Mouse (Mus musculus) C2C12 (cell line): ENCODE data around the gene Zfp827. TPM values are rescaled to one million over a fixed set of nuclear protein-coding genes. Genes with fewer than 3 reads are reported as not detected.

Experiments
- H3K27me3 ChIP-seq: one replicate; pipeline ENCODE4 v1.6.1; 2011; ENCODE audit not compliant: control insufficient read depth, insufficient read depth, insufficient read length
- H3K36me3 ChIP-seq: one replicate; pipeline ENCODE4 v1.6.1; 2011; ENCODE audit not compliant: control insufficient read depth, insufficient read depth
- H3K4me3 ChIP-seq: one replicate; pipeline ENCODE4 v1.5.1; 2011; ENCODE audit warnings: mild to moderate bottlenecking, control low read depth; ENCODE audit not compliant: poor library complexity, insufficient read depth, severe bottlenecking
- H3K79me2 ChIP-seq: one replicate; pipeline ENCODE4 v1.6.1; 2011; ENCODE audit not compliant: control insufficient read depth, insufficient read depth
- H3K79me3 ChIP-seq: one replicate; pipeline ENCODE4 v1.6.1; 2011; ENCODE audit warnings: low read depth, control low read depth
- H3ac ChIP-seq: one replicate; pipeline ENCODE3; 2011; ENCODE audit warnings: low read depth; ENCODE audit not compliant: control insufficient read depth, insufficient read length
- CEBPB ChIP-seq: IDR thresholded peaks from one replicate; pipeline ENCODE4 v1.6.1; 2011; ENCODE audit warnings: low read depth, mild to moderate bottlenecking, control low read depth, moderate library complexity
- CTCF ChIP-seq: IDR thresholded peaks from one replicate; pipeline ENCODE4 v1.5.1; 2011; ENCODE audit not compliant: control insufficient read depth, insufficient read depth, insufficient read length
- FOSL1 ChIP-seq: IDR thresholded peaks from one replicate; pipeline ENCODE4 v1.8.0; 2011; ENCODE audit warnings: mild to moderate bottlenecking, low read length; ENCODE audit not compliant: poor library complexity, insufficient read depth, severe bottlenecking
- MAX ChIP-seq: IDR thresholded peaks from one replicate; pipeline ENCODE4 v1.6.1; 2011; ENCODE audit warnings: mild to moderate bottlenecking, control low read depth
- MYOD1 ChIP-seq: IDR thresholded peaks from one replicate; pipeline ENCODE4 v1.6.1; 2011; ENCODE audit warnings: low read depth; ENCODE audit not compliant: control insufficient read depth, insufficient read length
- MYOG ChIP-seq: IDR thresholded peaks from one replicate; pipeline ENCODE4 v1.6.1; 2011; ENCODE audit not compliant: control insufficient read depth, insufficient read length; ENCODE audit errors: extremely low read depth
- USF1 ChIP-seq: IDR thresholded peaks from one replicate; pipeline ENCODE4 v1.6.1; 2011; ENCODE audit warnings: low read depth, mild to moderate bottlenecking, control low read depth, moderate library complexity
- polyA plus RNA-seq: library from polyadenylated mRNA; unstranded; fragments of >200 nt; fragmentation: generic; extraction: Trizol; gene quantifications from one replicate; pipeline ENCODE4 v1.2.1, GENCODE M21; 2012; ENCODE audit warnings: missing spikeins

Zfp827 gene
- polyA plus RNA-seq, 1 experiment, result 7.6 TPM

- peaks cover 11% of the 10 kb centered on the region for H3K36me3 ChIP-seq
- H3ac ChIP-seq, result no peak overlapping the region
- TF ChIP-seq CTCF (no peak), MAX (no peak), USF1 (no peak), MYOG (no peak), MYOD1 (no peak), CEBPB (no peak), FOSL1 (no peak)
- H3K27me3 ChIP-seq, result no peaks in the 10 kb centered on the region
- peaks cover 93% of the 10 kb centered on the region for H3K79me2 ChIP-seq
- no peak overlapping the region for H3K4me3 ChIP-seq
- peaks cover 43% of the 10 kb centered on the region for H3K79me3 ChIP-seq
Measured at GRCm38 (mm10) chr8:79037991-79038390, 9.8 kb downstream of the Zfp827 start.

DNA sequence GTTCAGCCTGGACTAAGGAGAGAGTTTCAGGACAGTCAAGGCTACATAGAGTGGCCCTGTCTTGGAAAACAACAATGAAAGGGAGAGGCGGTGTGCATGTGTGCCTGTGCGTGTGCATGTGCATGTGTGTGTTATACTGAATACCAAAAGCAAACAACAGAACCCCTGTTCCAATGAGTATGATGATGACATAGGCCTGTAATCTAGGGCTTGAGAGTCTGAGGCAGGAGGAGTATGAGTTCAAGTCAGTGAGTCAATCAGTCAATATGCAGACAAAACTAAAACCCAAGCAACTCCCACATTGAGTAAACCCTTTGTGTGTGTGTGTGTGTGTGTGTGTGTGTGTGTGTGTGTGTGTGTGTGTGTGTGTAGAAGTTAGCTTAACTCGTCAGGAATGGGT lies 13.2 kb downstream of the Zfp827 start:
- peaks cover 11% of the 10 kb centered on the region for H3K36me3 ChIP-seq
- H3ac ChIP-seq, result no peak overlapping the region
- H3K79me3 ChIP-seq, result peaks cover 30% of the 10 kb centered on the region
- H3K4me3 ChIP-seq, result no peak overlapping the region
- no peak for TF ChIP-seq USF1
- no peaks in the 10 kb centered on the region for H3K27me3 ChIP-seq
- H3K79me2 ChIP-seq, result peaks cover 87% of the 10 kb centered on the region

GRCm38 (mm10) chr8:79042252-79042651 lies 14.0 kb downstream of the Zfp827 start:
- H3K36me3 ChIP-seq, result peaks cover 11% of the 10 kb centered on the region
- no peak overlapping the region for H3K4me3 ChIP-seq
- TF ChIP-seq CTCF (no peak), MYOG (no peak), MYOD1 (no peak), FOSL1 (no peak), MAX (no peak), CEBPB (no peak), USF1 (no peak)
- peaks cover 82% of the 10 kb centered on the region for H3K79me2 ChIP-seq
- H3K79me3 ChIP-seq, result peaks cover 27% of the 10 kb centered on the region
- no peak overlapping the region for H3ac ChIP-seq
- no peaks in the 10 kb centered on the region for H3K27me3 ChIP-seq

DNA sequence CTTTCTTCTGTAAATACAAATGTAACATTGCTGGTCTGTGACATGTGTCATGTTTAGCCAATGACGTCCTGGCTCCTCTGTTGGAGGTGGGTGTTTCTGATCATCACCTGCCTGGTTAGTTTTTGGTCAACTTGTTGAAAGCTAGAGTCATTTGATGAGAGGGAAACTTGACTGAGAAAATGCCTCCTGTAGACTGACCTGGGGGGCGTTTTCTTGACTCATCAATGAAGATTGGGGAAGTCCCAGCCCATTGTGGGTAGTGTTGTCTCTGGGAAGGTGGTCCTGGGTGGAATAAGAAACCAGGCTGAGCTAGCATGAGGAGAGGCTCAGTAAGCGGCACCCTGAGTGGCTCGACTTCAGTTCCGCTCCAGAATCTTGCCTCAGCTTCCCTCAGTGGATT lies 16.4 kb downstream of the Zfp827 start:
- Histone ChIP-seq H3K79me2 (peaks cover 82% of the 10 kb centered on the region), H3ac (no peak overlapping the region), H3K27me3 (no peaks in the 10 kb centered on the region), H3K4me3 (no peak overlapping the region), H3K79me3 (peaks cover 37% of the 10 kb centered on the region), H3K36me3 (peaks cover 10% of the 10 kb centered on the region)
- TF ChIP-seq CTCF (no peak), USF1 (no peak), MYOD1 (no peak), CEBPB (no peak), FOSL1 (no peak), MYOG (no peak), MAX (no peak)

GRCm38 (mm10) chr8:79046659-79047058 lies 18.4 kb downstream of the Zfp827 start:
- Histone ChIP-seq H3ac (peak overlapping the region; percentile 39), H3K79me3 (peaks cover 49% of the 10 kb centered on the region), H3K79me2 (peaks cover 84% of the 10 kb centered on the region), H3K36me3 (peaks cover 10% of the 10 kb centered on the region), H3K4me3 (no peak overlapping the region), H3K27me3 (no peaks in the 10 kb centered on the region)
- TF ChIP-seq USF1, result peak; percentile 98
- no peak for TF ChIP-seq MYOG
- peak; percentile 27 for TF ChIP-seq MAX
- TF ChIP-seq MYOD1, result peak; percentile 86
- peak; percentile 1 for TF ChIP-seq FOSL1

DNA sequence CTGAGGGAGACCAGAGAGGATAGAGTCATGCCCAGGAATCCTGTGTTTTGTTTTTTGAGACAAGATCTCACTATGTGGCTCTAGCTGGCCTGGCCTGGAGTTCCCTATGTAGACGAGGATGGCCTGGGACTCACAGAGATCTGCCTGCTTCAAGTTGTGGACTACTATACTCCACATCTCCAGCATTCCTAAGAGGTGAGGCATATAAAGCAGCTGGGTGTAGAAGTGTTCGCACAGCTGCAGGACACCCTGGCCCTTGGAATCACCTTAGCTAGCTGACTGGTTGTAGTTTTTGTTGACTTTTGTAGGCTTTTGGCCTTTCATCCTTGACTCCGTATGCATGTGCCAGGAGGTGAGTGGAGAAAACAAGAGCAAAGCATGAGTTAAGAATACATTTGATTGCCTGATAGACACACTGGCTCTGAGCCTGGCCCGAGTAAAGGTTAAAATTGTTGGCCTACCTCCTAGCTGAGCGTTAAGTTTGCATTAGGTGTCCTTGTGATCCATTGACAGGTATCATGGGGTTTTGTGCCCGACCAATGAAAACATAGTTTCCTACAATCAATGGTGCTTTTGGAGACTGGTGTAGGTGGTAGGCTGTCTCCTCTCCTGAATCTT lies 20.3 kb downstream of the Zfp827 start:
- no peak overlapping the region for H3K4me3 ChIP-seq
- peaks cover 10% of the 10 kb centered on the region for H3K36me3 ChIP-seq
- H3K79me2 ChIP-seq, result peaks cover 88% of the 10 kb centered on the region
- H3K79me3 ChIP-seq, result peaks cover 61% of the 10 kb centered on the region
- no peak for TF ChIP-seq FOSL1
- peak; percentile 81 for TF ChIP-seq MYOD1
- H3K27me3 ChIP-seq, result no peaks in the 10 kb centered on the region
- no peak overlapping the region for H3ac ChIP-seq
